8 mouse cellular contexts compared by ENCODE assay signal in genomic region chr13:83503919-83504318, GRCm38 (mm10). TPM values are rescaled to one million over a fixed set of nuclear protein-coding genes. Genes with fewer than 3 reads are reported as not detected.
DNase-seq lines count a peak whose midpoint lies in the region; ATAC-seq and TF ChIP-seq lines count a peak whose summit lies in the region.

Gene Mef2c, plus strand, starts transcription at chr13:83504034.

- H3K79me2 ChIP-seq in C2C12 (ENCODE audit: control insufficient read depth, insufficient read depth): no peaks in the 10 kb centered on the region

- WGBS in intestine, embryonic 16.5 days: 90% methylated on average over 7 of the region's 7 CpGs

- no peaks in the 10 kb centered on the region for H3K9me3 ChIP-seq in intestine, embryonic 16.5 days (ENCODE audit: control insufficient read depth, low read length)

- TF ChIP-seq CTCF in C2C12 (IDR thresholded peaks at IDR 0.05; ENCODE audit: control insufficient read depth, insufficient read depth, insufficient read length): no peak

- H3K27ac ChIP-seq in intestine, embryonic 16.5 days (ENCODE audit: low read length): no peak within 1 kb of the TSS

- no peak within 1 kb of the TSS for H3ac ChIP-seq in C2C12 (ENCODE audit: control insufficient read depth, insufficient read length, low read depth)

- H3K4me3 ChIP-seq in C2C12 (ENCODE audit: insufficient read depth, poor library complexity, severe bottlenecking): no peak within 1 kb of the TSS
- H3K4me3 ChIP-seq in intestine, embryonic 16.5 days (ENCODE audit: low read length): no peak within 1 kb of the TSS

- no peaks in the 10 kb centered on the region for H3K79me3 ChIP-seq in C2C12 (ENCODE audit: low read depth)

- H3K36me3 ChIP-seq in C2C12 (ENCODE audit: control insufficient read depth, insufficient read depth): no peaks in the 10 kb centered on the region
- no peaks in the 10 kb centered on the region for H3K36me3 ChIP-seq in intestine, embryonic 16.5 days (ENCODE audit: control insufficient read depth, insufficient read depth, low read length)

- no peaks in the 10 kb centered on the region for H3K4me1 ChIP-seq in intestine, embryonic 16.5 days (ENCODE audit: control insufficient read depth, insufficient read depth, low read length)

- no peak within 1 kb of the TSS for H3K4me2 ChIP-seq in intestine, embryonic 16.5 days (ENCODE audit: low read depth, low read length)

- no peak within 1 kb of the TSS for H3K9ac ChIP-seq in intestine, embryonic 16.5 days (ENCODE audit: low read depth, low read length)

- DNase-seq in adrenal gland, postnatal 4 days (ENCODE audit: low spot score in 2 of 2): no peak
- peak in 1 of 2 experiments; percentile 25 for DNase-seq in gastrocnemius, postnatal 4 days (ENCODE audit: low spot score in 2 of 2)
- DNase-seq in mesoderm, embryonic 11.5 days (ENCODE audit: low read depth, low spot score): peak; percentile 12
- no peak for DNase-seq in urinary bladder, postnatal 25 days (ENCODE audit: low spot score)
- DNase-seq in MN1 (ENCODE audit: low spot score): no peak
- no peak for DNase-seq in cerebellum, adult 18-20 months

- no peak for ATAC-seq in intestine, embryonic 16.5 days

- H3K27me3 ChIP-seq in C2C12 (ENCODE audit: control insufficient read depth, insufficient read depth, insufficient read length): no peaks in the 10 kb centered on the region
- H3K27me3 ChIP-seq in intestine, embryonic 16.5 days (replicated peaks; ENCODE audit: control insufficient read depth, insufficient read depth, low read length): no peaks in the 10 kb centered on the region

TF ChIP-seq in C2C12, 6 proteins besides CTCF, POLR2A, EP300 and RAD21:
- no peak for TF ChIP-seq USF1 (IDR thresholded peaks at IDR 0.05; ENCODE audit: low read depth)
- TF ChIP-seq MYOD1 (IDR thresholded peaks at IDR 0.05; ENCODE audit: control insufficient read depth, insufficient read length, low read depth): peak; percentile 20

RNA-seq across cellular contexts. Expression of gene Mef2c, which starts in this region (rescaled TPM):
- polyA plus RNA-seq in C2C12 (2012; fragmentation: generic; extraction: Trizol): 2.5 TPM
- 10 to 100 TPM; 80.2 to 88.7 TPM for total RNA-seq in adrenal gland, postnatal 4 days (2021)
- 100 to 1,000 TPM; 565 to 585 TPM for total RNA-seq in gastrocnemius, postnatal 4 days (2021)
- 26.3 and 30.6 TPM in 2 replicates for polyA plus RNA-seq in intestine, embryonic 16.5 days (2015; fragmentation: Nextera tagmentation; extraction: Ambion mirVana)

Comparison
In these comparisons a context has a peak if more than half of its experiments do, and no peak if none do; other contexts are left out.
1. RNA of gene Mef2c (total RNA-seq): 565 to 585 TPM in gastrocnemius, postnatal 4 days; 80.2 to 88.7 TPM in adrenal gland, postnatal 4 days; every median in the first group is over 4 times any median in the second.